Mouse (Mus musculus) inflammation-experienced regulatory T-cells, adult 16 weeks (primary cell): ENCODE results near the gene Eml4. TPM values are rescaled to one million over a fixed set of nuclear protein-coding genes. Genes with fewer than 3 reads are reported as not detected.

Experiments
- polyA plus RNA-seq: library from polyadenylated mRNA; unstranded; fragments of 100-300 nt; shearing (Covaris generic); gene quantifications from one replicate; pipeline ENCODE4 v1.2.1, GENCODE M21; 2017

Gene Eml4
- polyA plus RNA-seq: 14.6 TPM

DNA sequence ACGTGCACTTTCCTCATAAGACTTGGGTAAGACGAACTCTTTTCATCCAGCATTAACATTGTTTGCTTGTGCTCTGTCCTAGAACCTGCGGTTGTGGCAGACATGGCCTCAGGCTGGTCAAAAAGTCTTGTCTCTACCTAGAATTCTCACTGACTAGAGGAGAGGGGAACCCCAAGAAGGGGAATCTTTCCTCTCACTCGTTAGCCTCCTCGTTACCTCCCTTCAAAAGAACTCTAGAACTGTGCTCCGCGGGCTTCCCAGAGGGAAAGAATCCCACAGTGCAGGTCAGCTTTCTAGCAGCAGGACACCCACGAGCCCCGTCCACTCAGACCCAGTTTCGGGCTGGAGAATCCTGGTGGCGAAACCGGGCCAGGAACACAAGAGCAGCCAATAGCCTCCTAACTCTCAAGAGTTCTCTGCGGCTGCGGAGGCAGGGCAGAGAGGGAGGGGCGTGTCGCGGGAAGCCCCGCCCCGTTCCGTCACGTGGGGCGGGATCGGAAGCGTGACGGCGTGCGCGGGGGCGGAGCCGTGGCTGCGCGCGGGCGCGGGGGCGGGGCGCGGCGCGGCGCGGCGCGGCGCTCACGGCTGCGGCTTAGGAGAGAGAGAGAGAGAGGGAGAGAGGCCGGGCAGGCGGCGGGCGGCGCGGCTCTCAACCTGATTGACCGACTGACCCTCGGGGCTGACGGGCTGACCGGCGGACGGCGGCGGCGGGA, at the start of gene Eml4:
Eml4 (plus strand) TSS at position 553 of the 713 bp plus-strand sequence.

GRCm38 (mm10) chr17:83517280-83518015, 166.7 kb downstream of the Eml4 start, which contains the start of gene Cox7a2l:
TSS of gene Cox7a2l (minus strand) at chr17:83517330.

Other genes starting within 250 kb of the Eml4 start
- 0.22 TPM for gene Pkdcc, start 135.6 kb upstream of the Eml4 start, polyA plus RNA-seq
- gene Cox7a2l, start 166.4 kb downstream of the Eml4 start, polyA plus RNA-seq: 217 TPM